Mouse (Mus musculus) liver, postnatal 0 days (tissue): ENCODE results near the gene Atg3.

ENCODE experiments used
- CTCF ChIP-seq: sonication (generic); IDR thresholded peaks from 2 replicates; pipeline ENCODE4 v1.5.1; 2016; ENCODE audit warnings: antibody characterized with exemption, low read depth
- EP300 ChIP-seq: IDR thresholded peaks from 2 replicates; pipeline ENCODE4 v1.6.1; 2016; ENCODE audit warnings: antibody characterized with exemption, low read depth, mild to moderate bottlenecking

GRCm38 (mm10) chr16:45201395-45201794, 42.8 kb downstream of the Atg3 start:
- TF ChIP-seq CTCF (no peak), EP300 (no peak)
